Mouse (Mus musculus) left cerebral cortex, postnatal 14 days (tissue): ENCODE data around the gene Hoxa2. TPM values are rescaled to one million over a fixed set of nuclear protein-coding genes. Genes with fewer than 3 reads are reported as not detected.

ENCODE experiments used
- DNase-seq, 2 experiments: peaks; one replicate each; pipeline ENCODE4 v3.0.0; 2021 to 2022; ENCODE audit warnings: low spot score in 2 of 2, mixed read lengths in 1 of 2
- intact Hi-C: fragments of 180-260 bp; cut with DNase I; formaldehyde crosslinking; loops from one replicate; pipeline ENCODE4 v1.15.1; 2025
- total RNA-seq, 2 experiments: library from RNA; stranded (reverse); gene quantifications; 2 replicates each; pipeline ENCODE4 v1.2.3; 2021

Hoxa2 gene
- total RNA-seq, 2 experiments from 2014 or later: not detected

DNA sequence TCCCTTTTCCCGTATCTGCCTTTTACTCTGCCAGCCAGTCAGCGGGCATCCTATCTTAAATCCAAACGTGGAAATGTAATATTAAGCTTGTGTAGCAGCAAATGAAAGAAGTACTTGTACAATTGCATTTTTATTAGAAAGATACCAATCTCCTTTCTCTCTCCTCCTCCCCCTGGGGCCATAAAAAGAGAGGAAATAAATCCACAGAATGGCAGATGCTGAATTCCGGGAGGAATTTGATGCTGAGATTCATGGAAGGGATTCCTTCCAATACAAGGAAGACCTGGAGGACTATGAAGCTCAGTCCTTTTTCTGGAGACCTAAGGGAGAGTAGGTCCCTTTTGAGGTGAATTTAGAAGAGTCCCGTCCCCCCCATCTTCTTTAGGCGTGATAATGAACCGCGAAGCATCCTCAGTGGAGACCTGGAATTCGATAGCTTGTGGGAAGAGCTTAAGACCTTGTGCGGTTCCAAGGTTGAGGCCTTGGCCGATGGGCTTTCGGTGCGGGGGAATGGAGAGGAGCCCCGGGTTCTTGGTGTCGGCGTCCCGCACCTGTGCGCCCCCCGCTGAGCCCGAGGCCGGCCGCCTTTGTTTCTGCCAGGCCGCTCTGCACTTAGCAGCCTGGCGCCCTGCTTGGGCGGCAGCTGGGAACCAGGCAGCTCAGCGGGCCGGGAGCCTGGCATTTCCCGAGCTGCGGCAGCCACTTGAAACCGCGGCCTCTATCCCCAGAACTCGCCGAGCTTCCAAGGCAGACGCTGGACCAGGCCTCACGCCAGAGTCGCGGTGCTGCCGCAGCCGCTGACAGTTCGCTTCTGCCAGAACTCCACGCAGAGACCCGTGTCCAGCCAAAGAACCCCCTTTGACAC, 3.8 kb upstream of the Hoxa2 start:
- no peak for DNase-seq
- intact Hi-C loops: loop anchor here (5.0 to 10.0 kb wide), 2 partner anchors 146 to 991 kb away; partner anchors contain the start of gene Evx1

- intact Hi-C loops: loop anchor here (5.0 to 10.0 kb wide), 2 partner anchors 147 to 990 kb away; partner anchors contain the start of gene Evx1
- DNase-seq: no peak
Observed at GRCm38 (mm10) chr6:52167736-52168161, 3.1 kb upstream of the Hoxa2 start.

DNA sequence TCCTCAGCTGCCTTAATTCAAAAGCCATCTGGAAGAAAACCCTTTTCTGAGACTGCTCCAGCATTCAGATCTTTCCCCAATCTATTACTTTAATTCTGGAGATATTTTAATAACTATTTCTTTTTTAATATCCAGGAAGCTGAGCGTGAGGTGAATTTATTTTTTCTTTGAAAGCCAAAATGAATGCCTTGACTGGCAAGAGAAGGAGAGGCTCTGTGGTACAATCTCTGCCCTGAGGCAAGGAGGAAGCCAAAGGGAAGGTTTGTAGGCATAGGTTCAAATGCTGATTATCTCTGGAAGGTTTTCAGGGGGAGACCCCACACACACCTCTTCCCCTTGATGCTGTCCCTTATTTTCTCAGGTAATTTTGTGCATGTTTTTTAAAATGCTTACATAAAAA, 2.5 kb upstream of the Hoxa2 start:
- no peak for DNase-seq
- intact Hi-C loops: loop anchor here (5.0 to 10.0 kb wide), 2 partner anchors 148 to 990 kb away; partner anchors contain the start of gene Evx1

GRCm38 (mm10) chr6:52166431-52167077, 1.9 kb upstream of the Hoxa2 start:
- no peak for DNase-seq
- intact Hi-C loops: loop anchor here (5.0 to 10.0 kb wide), 2 partner anchors 148 to 989 kb away; partner anchors contain the start of gene Evx1

DNA sequence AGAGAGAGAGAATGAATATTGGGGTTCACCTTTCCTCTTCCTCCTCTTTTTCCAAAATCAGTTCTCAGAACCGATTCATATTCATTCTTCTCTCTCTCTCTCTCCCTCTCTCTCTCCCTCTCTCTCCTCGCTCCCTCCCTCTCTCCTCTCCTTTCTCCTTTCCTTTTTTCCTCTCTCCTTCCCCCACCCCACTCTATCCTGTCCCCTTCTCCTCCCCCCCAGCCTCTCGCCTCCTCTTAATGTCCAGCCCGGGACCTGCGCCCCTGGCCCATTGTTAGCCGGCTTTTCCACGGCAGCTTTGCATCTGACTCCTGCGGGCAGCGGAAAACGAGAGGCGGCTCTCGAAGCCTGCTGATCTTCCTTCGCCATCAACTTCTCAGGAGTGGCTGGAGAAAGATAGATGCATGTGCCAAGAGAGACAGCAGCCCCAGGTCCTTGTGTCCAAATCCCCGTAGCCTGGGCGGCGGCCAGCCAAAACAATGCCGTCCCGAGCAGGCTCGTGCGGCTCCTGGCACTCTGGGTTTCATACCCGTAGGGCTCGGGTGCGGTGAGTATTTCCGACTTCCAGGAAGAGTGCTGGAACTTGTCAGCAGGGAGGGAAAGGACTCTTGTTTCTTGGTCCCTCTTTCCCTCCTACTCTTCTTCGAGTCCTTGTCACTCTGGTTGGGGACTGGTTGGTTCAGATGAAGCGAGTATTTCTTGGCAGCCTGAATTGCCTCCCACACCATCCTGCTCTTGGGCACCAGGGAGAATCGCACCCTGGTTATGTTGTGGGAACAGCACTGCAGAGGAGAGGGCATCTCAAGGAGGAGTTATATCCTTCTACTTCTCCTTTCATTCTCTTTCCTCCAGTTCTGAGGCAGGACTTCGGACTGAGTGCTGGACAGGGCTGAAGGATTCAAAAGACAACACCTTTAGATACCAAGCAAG, 1.1 kb upstream of the Hoxa2 start:
- no peak for DNase-seq
- intact Hi-C loops: loop anchor here (5.0 to 10.0 kb wide), 2 partner anchors 149 to 988 kb away; partner anchors contain the start of gene Evx1

DNA sequence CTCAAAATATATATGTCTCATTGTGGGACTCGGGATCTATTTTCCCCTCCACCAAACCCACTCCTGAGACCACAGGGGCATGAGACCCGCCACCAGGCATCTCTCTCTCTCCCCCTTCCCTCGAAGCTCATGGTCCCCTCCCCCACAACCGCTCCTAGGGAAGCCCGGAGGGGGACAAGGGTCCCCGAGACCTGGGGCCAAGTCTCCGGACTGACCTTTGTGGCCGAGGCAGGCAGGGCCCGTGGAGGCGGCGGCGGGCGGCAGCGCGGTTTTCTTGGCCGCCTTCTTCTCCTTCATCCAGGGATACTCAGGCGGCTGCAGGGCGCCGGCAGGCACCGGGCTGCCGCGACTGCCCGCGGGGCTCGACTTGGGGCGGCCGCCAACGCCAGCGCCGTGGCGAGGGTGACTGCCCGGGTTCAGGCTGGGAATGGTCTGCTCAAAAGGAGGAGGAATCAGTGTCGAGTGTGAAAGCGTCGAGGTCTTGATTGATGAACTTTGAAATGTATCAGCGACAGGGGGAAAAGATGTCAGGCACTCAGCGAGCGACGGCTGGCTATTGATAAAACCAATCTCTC, 493 bp downstream of the Hoxa2 start:
- intact Hi-C loops: loop anchor here (5.0 to 10.0 kb wide), 2 partner anchors 151 to 157 kb away; partner anchors contain the start of gene Evx1
- no peak for DNase-seq

DNA sequence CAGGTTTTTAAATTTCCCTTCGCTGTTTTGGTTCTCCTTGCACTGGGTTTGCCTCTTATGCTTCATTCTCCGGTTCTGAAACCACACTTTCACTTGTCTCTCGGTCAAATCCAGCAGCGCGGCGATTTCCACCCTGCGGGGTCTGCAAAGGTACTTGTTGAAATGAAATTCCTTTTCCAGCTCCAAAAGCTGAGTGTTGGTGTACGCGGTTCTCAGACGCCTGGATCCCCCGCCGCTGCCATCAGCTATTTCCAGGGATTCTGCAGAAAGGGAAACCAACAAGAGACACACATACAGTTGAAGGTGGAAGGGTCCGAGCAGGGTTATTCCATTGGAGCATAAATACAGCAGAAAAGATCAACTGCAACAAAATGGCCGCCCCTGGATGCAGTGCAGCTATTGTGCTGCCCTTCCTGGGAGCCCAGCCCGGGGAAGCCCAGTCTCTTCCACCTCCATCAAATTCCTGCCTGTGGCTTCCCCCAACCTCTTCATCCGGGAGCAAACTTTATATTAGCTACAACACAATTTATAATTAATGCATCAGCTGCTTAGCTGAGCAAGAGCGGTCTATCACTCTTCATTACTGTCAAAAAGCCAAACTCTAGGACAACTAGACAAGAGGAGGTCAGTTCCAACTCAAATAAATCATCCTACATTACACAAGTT, 1.1 kb downstream of the Hoxa2 start:
- intact Hi-C loops: loop anchor here (5.0 to 10.0 kb wide), 2 partner anchors 151 to 156 kb away; partner anchors contain the start of gene Evx1
- no peak for DNase-seq

DNA sequence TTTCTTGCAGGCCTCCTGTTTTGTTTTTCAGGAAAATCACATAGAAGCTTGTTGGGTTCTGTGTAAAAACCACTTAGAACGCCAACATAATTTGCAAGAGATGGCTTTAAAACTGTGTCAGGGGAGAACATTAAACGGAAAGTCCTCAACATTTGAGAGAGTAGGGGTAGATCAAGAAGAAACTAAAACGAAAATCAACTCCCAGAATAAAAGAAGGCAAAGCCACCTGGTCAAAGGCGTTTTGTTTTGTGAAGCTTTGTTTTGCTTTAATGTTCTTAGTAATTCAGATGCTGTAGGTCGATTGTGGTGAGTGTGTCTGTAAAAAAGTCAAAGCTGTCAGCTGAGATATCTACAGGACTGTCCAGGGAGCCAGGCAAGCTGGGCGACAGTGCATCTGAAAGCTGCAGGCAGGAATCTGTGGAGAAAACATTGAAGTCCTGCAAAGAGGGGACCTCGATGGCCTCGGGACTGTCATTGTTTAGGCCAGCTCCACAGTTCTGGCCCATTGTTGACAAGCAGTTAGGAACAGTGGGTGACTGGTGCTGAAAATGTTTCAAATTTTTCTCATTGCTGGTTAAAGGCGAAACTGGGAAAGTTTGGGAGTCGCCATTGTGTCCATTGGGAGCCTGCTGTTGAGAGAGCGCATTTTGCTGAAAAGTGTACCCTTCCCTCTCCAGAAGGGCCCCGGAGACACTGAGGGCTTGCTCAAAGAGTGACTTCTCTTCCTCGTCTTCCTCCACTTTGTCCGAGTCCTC, 1.8 kb downstream of the Hoxa2 start:
- intact Hi-C loops: loop anchor here (5.0 to 10.0 kb wide), 2 partner anchors 152 to 155 kb away; partner anchors contain the start of gene Evx1
- DNase-seq: no peak

GRCm38 (mm10) chr6:52162093-52162380, 2.6 kb downstream of the Hoxa2 start:
- intact Hi-C loops: loop anchor here (5.0 to 10.0 kb wide), 2 partner anchors 153 to 155 kb away; partner anchors contain the start of gene Evx1

GRCm38 (mm10) chr6:52161336-52162092, 3.1 kb downstream of the Hoxa2 start:
- intact Hi-C loops: loop anchor here (5.0 to 10.0 kb wide), 2 partner anchors 153 to 154 kb away; partner anchors contain the start of gene Evx1
- DNase-seq: no peak

More at GRCm38 (mm10) chr6:52162093-52162380, 2.6 kb downstream of the Hoxa2 start:
- no peak for DNase-seq

DNA sequence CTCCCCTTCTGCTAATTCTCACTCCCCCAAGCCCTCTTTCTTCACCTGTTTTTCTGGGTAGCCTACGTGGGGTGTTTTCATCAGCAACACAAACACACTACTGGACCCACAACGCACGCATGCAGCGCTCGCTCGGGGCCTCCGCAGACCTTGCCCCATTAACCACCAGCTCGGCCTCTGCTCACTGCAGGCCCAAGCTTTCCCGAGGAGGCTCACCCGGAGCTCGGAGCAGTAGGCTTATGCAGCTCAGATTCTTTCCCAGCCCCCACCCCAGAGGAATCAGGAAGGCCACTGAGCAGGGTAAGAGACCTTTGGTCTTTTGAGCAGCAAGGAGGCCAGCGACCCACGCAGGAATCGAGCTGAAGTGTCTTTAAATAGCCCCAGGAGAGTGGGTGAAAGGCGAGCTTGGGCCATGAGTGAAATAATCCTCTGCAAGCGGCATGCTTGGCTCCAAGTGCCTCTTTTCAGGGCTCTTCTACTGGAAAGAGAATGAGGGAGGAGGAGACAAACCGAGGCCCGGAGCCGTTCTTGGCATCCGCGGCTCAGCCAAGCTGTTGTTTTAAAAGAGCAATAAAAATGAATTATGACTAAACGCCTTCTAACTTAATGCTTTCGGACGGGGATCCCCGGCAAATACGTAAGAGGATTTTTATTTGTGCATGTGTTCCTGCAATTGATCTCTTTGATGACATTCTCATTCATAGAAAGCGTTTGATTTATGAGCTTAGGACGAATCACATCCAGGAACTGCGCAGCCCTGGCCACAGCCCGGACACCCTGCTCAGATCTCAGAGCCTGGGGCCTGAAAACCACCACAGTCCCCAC, 3.9 kb downstream of the Hoxa2 start:
- no peak for DNase-seq
- intact Hi-C loops: loop anchor here (5.0 to 10.0 kb wide), 2 partner anchors 153 to 154 kb away; partner anchors contain the start of gene Evx1

DNA sequence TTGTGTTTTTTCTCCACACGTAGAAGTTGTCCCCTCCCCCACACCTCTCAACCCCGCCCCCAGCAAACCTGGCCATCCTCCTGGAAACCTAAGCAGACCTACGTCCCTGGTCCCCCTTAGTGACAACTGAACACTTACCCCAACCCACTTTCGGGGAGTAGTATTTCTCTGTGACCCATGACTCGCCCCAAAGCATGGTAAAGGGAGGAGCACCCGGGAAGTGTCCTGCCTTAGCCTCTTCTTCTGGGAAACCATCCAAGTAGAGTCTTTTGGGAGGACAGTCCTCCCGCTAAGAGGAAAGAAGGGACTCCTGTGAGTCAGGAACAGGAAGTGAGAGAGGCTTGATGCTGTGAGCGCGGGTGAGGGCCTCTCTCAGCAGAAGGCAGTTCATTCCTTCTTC, 4.7 kb downstream of the Hoxa2 start:
- DNase-seq: no peak
- intact Hi-C loops: loop anchor here (5.0 to 10.0 kb wide), 2 partner anchors 153 to 155 kb away; partner anchors contain the start of gene Evx1

DNA sequence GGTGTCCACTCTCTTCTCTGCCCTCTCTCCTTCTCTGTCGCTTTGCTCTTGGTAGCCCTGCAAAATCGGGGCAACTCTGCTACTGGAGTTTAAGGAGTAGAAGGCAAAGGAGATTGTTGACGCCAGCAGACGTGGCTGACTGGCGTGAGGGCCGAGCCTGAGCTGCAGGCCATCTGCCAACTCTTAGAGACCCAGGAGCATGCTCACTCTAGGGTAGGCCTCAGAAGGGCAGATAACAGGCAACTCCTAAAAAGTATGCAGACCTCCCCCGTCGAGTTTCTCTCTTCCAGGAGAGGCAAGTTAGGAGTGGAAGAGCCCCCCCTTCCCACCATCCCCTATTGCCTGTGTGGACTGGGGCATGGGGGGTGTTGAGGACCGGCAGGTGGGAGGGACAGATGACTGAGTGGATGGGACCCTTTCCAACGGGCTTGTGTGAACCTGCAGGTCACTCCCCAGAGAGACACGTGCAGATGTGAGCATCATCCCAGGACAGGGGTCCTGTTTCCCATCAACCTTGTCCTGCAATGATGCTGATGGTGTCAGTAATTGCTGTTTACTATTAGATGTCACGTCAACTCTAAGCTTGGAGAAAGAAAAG, 5.4 kb downstream of the Hoxa2 start:
- intact Hi-C loops: no loop called here
- DNase-seq: no peak

- no peak for DNase-seq
- intact Hi-C loops: no loop called here
Observed at GRCm38 (mm10) chr6:52158276-52159051, 6.2 kb downstream of the Hoxa2 start, which contains the start of gene Hoxa1. Gene Hoxa1 (minus strand): TSS chr6:52158317.
